Mouse (Mus musculus) small intestine, adult 2 months (tissue): ENCODE measurements at regions not wholly inside any gene's neighbourhood (a gene's known extent, or its start where the extent isn't known, plus 50 kb on each side); places are given as distances from the start of the nearest gene placed in this dataset.

Source experiments
- CTCF ChIP-seq: fragments of 200-500 bp; IDR thresholded peaks from 2 replicates; pipeline ENCODE4 v1.5.1; 2012; ENCODE audit warnings: low read depth, mild to moderate bottlenecking, control low read depth, inconsistent platforms, low read length, moderate library complexity, mixed read lengths; ENCODE audit not compliant: insufficient replicate concordance, insufficient read length; ENCODE audit errors: extremely low read depth
- POLR2A ChIP-seq: fragments of 200-500 bp; IDR thresholded peaks from 2 replicates; pipeline ENCODE4 v1.6.1; 2012; ENCODE audit warnings: low read depth, mild to moderate bottlenecking, control low read depth, inconsistent platforms, low read length, moderate library complexity

GRCm38 (mm10) chr12:110082921-110083320, 195.9 kb upstream of the Dio3 start:
- TF ChIP-seq CTCF, result no peak
- no peak for TF ChIP-seq POLR2A
